Mouse (Mus musculus) embryonic facial prominence, embryonic 11.5 days (tissue): Measurements from ENCODE around the gene Mob3b. TPM values are rescaled to one million over a fixed set of nuclear protein-coding genes. Genes with fewer than 3 reads are reported as not detected.

Source experiments
- ATAC-seq: fragments of 200-750 bp; cut with Nextera tagmentation; replicated peaks from 2 replicates; pipeline ENCODE4 v1.8.0; 2017; ENCODE audit warnings: low read depth; ENCODE audit not compliant: insufficient number of reproducible peaks, low FRiP score, low TSS enrichment
- DNase-seq: peaks from one replicate; pipeline ENCODE4 v3.0.0-alpha.2; 2015; ENCODE audit warnings: low spot score
- H3K27ac ChIP-seq: fragments of 300-500 bp; sonication (generic); replicated peaks from 2 replicates; pipeline ENCODE4 v1.5.1; 2014; ENCODE audit warnings: mild to moderate bottlenecking, low read depth, low read length, control low read depth
- H3K27me3 ChIP-seq: fragments of 300-500 bp; sonication (generic); 2 replicates; pipeline ENCODE4 v1.6.1; 2014; ENCODE audit warnings: mild to moderate bottlenecking, low read length, moderate library complexity, mixed read lengths; ENCODE audit not compliant: control insufficient read depth, insufficient read depth
- H3K36me3 ChIP-seq: fragments of 300-500 bp; sonication (generic); replicated peaks from 2 replicates; pipeline ENCODE4 v1.6.1; 2014; ENCODE audit warnings: low read depth, mild to moderate bottlenecking, low read length, moderate library complexity, mixed read lengths; ENCODE audit not compliant: control insufficient read depth, insufficient read depth
- H3K4me1 ChIP-seq: fragments of 300-500 bp; sonication (generic); 2 replicates; pipeline ENCODE4 v1.6.1; 2014; ENCODE audit warnings: low read length, mixed read lengths; ENCODE audit not compliant: control insufficient read depth, insufficient read depth
- H3K4me2 ChIP-seq: fragments of 300-500 bp; sonication (generic); 2 replicates; pipeline ENCODE4 v1.6.1; 2014; ENCODE audit warnings: low read depth, mild to moderate bottlenecking, control low read depth, low read length, moderate library complexity
- H3K4me3 ChIP-seq: fragments of 300-500 bp; sonication (generic); 2 replicates; pipeline ENCODE4 v1.5.1; 2014; ENCODE audit warnings: low read depth, low read length, control low read depth
- H3K9ac ChIP-seq: fragments of 300-500 bp; sonication (generic); replicated peaks from 2 replicates; pipeline ENCODE4 v1.6.1; 2014; ENCODE audit warnings: mild to moderate bottlenecking, control low read depth, low read length
- H3K9me3 ChIP-seq: fragments of 300-500 bp; sonication (generic); replicated peaks from 2 replicates; pipeline ENCODE4 v1.6.1; 2016; ENCODE audit warnings: mild to moderate bottlenecking, low read length, inconsistent platforms, mixed read lengths; ENCODE audit not compliant: control insufficient read depth
- WGBS: fragments of 180-500 bp; shearing (Covaris S2); extraction: QIAGEN DNeasy Blood & Tissue Kit; methylation state at CpG from one replicate; pipeline ENCODE4 v1.1.7; 2014; 5-methylcytosine and 5-hydroxymethylcytosine counted together
- polyA plus RNA-seq: library from polyadenylated mRNA; unstranded; fragments of >200 nt; fragmentation: Nextera tagmentation; extraction: Ambion mirVana; gene quantifications from 2 replicates; pipeline ENCODE4 v1.2.1, GENCODE M21; 2014

Mob3b gene
- polyA plus RNA-seq, 1 experiment from 2014 or later, result 11.9 TPM

GRCm38 (mm10) chr4:34987568-34987967, 169.7 kb downstream of the Mob3b start:
- no peak for ATAC-seq
- no peak overlapping the region for H3K4me2 ChIP-seq
- H3K4me1 ChIP-seq, result peaks cover 6% of the 10 kb centered on the region; the same call in 1 of the 2 replicates
- 89% methylated on average over 4 of the region's 4 CpGs for WGBS
- no peak overlapping the region for H3K9ac ChIP-seq
- H3K27ac ChIP-seq, result no peak overlapping the region
- no peaks in the 10 kb centered on the region for H3K9me3 ChIP-seq
- H3K4me3 ChIP-seq, result no peak overlapping the region
- no peaks in the 10 kb centered on the region for H3K27me3 ChIP-seq
- no peaks in the 10 kb centered on the region for H3K36me3 ChIP-seq
- DNase-seq, result no peak

GRCm38 (mm10) chr4:34987109-34987508, 170.2 kb downstream of the Mob3b start:
- no peak for DNase-seq
- no peaks in the 10 kb centered on the region for H3K27me3 ChIP-seq
- 89% methylated on average over 12 of the region's 12 CpGs for WGBS
- no peak overlapping the region for H3K4me3 ChIP-seq
- H3K9ac ChIP-seq, result no peak overlapping the region
- H3K9me3 ChIP-seq, result no peaks in the 10 kb centered on the region
- ATAC-seq, result no peak
- H3K4me2 ChIP-seq, result no peak overlapping the region
- peaks cover 2% of the 10 kb centered on the region; the same call in 1 of the 2 replicates for H3K4me1 ChIP-seq
- no peaks in the 10 kb centered on the region for H3K36me3 ChIP-seq
- no peak overlapping the region for H3K27ac ChIP-seq

- WGBS, result 69% methylated on average over 4 of the region's 4 CpGs
- Histone ChIP-seq H3K36me3 (no peaks in the 10 kb centered on the region), H3K9ac (no peak overlapping the region), H3K4me1 (no peaks in the 10 kb centered on the region; the same call in 1 of the 2 replicates), H3K4me3 (no peak overlapping the region), H3K4me2 (no peak overlapping the region), H3K27ac (no peak overlapping the region), H3K27me3 (no peaks in the 10 kb centered on the region), H3K9me3 (no peaks in the 10 kb centered on the region)
- no peak for DNase-seq
- ATAC-seq, result no peak
Observed at GRCm38 (mm10) chr4:34986647-34987046, 170.6 kb downstream of the Mob3b start.

- H3K27me3 ChIP-seq, result no peaks in the 10 kb centered on the region
- no peaks in the 10 kb centered on the region for H3K9me3 ChIP-seq
- H3K27ac ChIP-seq, result no peak overlapping the region
- DNase-seq, result no peak
- 91% methylated on average over 4 of the region's 4 CpGs for WGBS
- H3K9ac ChIP-seq, result no peak overlapping the region
- ATAC-seq, result no peak
- H3K4me1 ChIP-seq, result peaks cover 3% of the 10 kb centered on the region; the same call in 1 of the 2 replicates
- no peak overlapping the region for H3K4me3 ChIP-seq
- H3K36me3 ChIP-seq, result no peaks in the 10 kb centered on the region
- H3K4me2 ChIP-seq, result no peak overlapping the region
Observed at GRCm38 (mm10) chr4:34984377-34984776, 172.9 kb downstream of the Mob3b start.

GRCm38 (mm10) chr4:34983511-34983910, 173.8 kb downstream of the Mob3b start:
- Histone ChIP-seq H3K9ac (no peak overlapping the region), H3K4me2 (no peak overlapping the region), H3K4me3 (no peak overlapping the region), H3K36me3 (no peaks in the 10 kb centered on the region), H3K27ac (no peak overlapping the region), H3K27me3 (no peaks in the 10 kb centered on the region), H3K9me3 (no peaks in the 10 kb centered on the region), H3K4me1 (peaks cover 3% of the 10 kb centered on the region; the same call in 1 of the 2 replicates)
- ATAC-seq (no peak), DNase-seq (no peak)
- WGBS, result 91% methylated on average over 6 of the region's 6 CpGs

- WGBS, result 71% methylated on average over 8 of the region's 8 CpGs
- H3K4me1 ChIP-seq, result peaks cover 3% of the 10 kb centered on the region; the same call in 1 of the 2 replicates
Observed at GRCm38 (mm10) chr4:34981301-34982172, 175.7 kb downstream of the Mob3b start.

GRCm38 (mm10) chr4:34980461-34981039, 176.7 kb downstream of the Mob3b start:
- no peak overlapping the region for H3K4me2 ChIP-seq
- no peak overlapping the region for H3K27ac ChIP-seq
- H3K4me3 ChIP-seq, result no peak overlapping the region
- H3K9me3 ChIP-seq, result no peaks in the 10 kb centered on the region
- no peaks in the 10 kb centered on the region for H3K27me3 ChIP-seq
- H3K9ac ChIP-seq, result no peak overlapping the region
- ATAC-seq (no peak), DNase-seq (no peak)
- no peaks in the 10 kb centered on the region for H3K36me3 ChIP-seq
- H3K4me1 ChIP-seq, result peaks cover 3% of the 10 kb centered on the region; the same call in 1 of the 2 replicates
- WGBS, result 72% methylated on average over 8 of the region's 8 CpGs

More at GRCm38 (mm10) chr4:34981301-34982172, 175.7 kb downstream of the Mob3b start:
- ATAC-seq (no peak), DNase-seq (no peak)
- H3K4me2 ChIP-seq, result no peak overlapping the region
- H3K36me3 ChIP-seq, result no peaks in the 10 kb centered on the region
- no peaks in the 10 kb centered on the region for H3K9me3 ChIP-seq
- H3K4me3 ChIP-seq, result no peak overlapping the region
- no peak overlapping the region for H3K9ac ChIP-seq
- H3K27ac ChIP-seq, result no peak overlapping the region
- no peaks in the 10 kb centered on the region for H3K27me3 ChIP-seq
